Mouse (Mus musculus) skeletal muscle tissue, adult 2 months (tissue): ENCODE measurements around the gene Ldha.

Source experiments
- DNase-seq: peaks from one replicate; pipeline ENCODE4 v3.0.0-alpha.2; 2012; ENCODE audit warnings: low read depth, low spot score

The Ldha gene

GRCm38 (mm10) chr7:46838104-46838671, 3.1 kb upstream of the Ldha start:
- DNase-seq = peak; percentile 90

GRCm38 (mm10) chr7:46838891-46839302, 2.4 kb upstream of the Ldha start:
- DNase-seq = peak; percentile 96

GRCm38 (mm10) chr7:46839446-46839845, 1.8 kb upstream of the Ldha start:
- DNase-seq = peak; percentile 54

- DNase-seq = no peak
These were observed 1.4 kb upstream of the Ldha start for GRCm38 (mm10) chr7:46839861-46840260.

DNA sequence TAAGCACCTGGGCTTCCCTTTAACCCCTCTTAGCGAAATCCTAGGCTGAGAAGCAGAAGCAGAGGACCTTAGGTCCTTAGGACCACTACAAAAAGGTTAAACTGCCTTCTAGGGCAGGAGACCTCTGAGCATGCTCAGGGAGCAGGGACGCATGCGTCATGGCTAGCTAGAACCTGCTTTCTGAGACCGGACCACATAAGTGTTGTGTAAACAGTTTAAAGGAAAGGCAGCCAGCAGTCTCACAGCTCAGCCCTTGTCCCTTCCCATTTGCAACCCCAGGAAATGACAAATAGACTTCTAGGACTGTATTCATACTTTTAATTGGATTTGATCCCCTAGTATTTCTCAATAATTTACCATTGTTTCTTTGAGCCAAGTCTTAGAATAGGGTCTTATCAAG, 949 bp upstream of the Ldha start:
- DNase-seq = no peak

GRCm38 (mm10) chr7:46842278-46842677, 1.0 kb downstream of the Ldha start:
- no peak for DNase-seq

GRCm38 (mm10) chr7:46843576-46843975, 2.3 kb downstream of the Ldha start:
- DNase-seq = no peak

DNA sequence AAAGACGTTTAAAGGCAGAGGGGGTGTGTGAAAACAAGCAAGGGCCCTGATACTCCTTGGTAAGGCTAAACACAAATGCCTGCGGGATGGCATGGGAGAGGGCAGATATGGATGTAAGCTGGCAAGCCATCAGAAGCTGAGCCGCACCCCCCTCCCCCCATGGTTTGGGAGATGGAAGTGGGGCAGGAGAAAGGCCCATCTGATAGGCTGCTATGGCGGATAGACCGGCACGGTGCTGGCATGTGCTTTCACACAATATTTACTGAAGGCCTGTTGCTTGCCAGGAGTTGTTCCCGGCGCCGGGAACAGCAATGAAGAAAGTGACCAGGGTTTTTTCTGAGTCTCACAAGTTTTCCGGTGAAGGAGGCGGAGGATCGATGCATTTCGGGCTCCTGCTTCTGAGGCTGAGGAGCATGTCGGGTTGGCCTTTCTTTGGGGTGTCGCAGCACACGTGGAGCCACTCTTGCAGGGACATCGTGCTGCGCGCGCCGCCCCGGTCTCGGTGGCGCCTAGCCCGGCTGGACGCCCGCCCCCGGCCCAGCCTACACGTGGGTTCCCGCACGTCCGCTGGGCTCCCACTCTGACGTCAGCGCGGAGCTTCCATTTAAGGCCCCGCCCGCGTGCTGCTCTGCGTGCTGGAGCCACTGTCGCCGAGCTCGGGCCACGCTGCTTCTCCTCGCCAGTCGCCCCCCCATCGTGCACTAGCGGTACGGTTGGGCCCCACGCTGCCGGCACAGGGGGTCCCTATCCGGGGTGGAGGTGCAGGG, 4.1 kb downstream of the Ldha start:
- DNase-seq = peak; percentile 97

- peak; percentile 79 for DNase-seq
These were observed 4.8 kb downstream of the Ldha start for GRCm38 (mm10) chr7:46845978-46846485.

GRCm38 (mm10) chr7:46846486-46847244, 5.4 kb downstream of the Ldha start:
- DNase-seq = peak; percentile 93

- peak; percentile 63 for DNase-seq
These were observed 8.0 kb downstream of the Ldha start for GRCm38 (mm10) chr7:46849287-46849686.

DNA sequence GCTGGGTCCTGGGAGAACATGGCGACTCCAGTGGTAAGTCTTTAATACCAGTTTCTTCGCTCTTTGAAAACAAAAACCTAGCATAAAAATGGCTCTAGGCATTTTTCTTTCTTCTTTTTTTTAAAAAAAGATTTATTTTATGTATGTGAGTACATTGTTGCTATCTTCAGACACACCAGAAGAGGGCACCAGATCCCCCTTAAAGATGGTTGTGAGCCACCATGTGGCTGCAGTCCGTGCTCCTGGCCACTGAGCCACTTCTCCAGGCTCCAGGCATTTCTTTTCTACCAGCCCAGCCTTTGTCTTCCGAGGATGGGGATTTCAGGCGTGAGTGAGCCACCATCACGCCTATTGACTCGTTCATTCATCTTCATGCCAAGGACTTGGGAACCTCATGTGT, 9.8 kb downstream of the Ldha start:
- no peak for DNase-seq

DNA sequence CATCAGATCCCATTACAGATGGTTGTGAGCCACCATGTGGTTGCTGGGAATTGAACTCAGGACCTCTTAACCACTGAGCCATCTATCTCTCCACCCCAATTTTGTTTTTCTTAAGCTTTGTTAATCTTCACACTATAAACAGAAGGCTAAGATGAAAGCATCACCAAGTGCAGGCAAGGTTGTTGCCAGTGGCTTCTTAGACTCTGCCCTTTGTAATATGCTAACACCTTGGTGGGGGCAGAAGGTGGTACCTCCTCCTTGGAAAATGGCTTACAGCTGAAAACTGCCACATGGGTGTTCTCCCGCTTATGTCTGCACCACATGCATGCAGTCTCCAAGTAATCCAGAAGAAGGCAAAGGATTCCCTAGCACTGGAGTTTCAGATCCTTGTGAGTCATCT, 11.4 kb downstream of the Ldha start:
- DNase-seq = no peak

GRCm38 (mm10) chr7:46853365-46853764, 12.1 kb downstream of the Ldha start:
- DNase-seq = no peak

DNA sequence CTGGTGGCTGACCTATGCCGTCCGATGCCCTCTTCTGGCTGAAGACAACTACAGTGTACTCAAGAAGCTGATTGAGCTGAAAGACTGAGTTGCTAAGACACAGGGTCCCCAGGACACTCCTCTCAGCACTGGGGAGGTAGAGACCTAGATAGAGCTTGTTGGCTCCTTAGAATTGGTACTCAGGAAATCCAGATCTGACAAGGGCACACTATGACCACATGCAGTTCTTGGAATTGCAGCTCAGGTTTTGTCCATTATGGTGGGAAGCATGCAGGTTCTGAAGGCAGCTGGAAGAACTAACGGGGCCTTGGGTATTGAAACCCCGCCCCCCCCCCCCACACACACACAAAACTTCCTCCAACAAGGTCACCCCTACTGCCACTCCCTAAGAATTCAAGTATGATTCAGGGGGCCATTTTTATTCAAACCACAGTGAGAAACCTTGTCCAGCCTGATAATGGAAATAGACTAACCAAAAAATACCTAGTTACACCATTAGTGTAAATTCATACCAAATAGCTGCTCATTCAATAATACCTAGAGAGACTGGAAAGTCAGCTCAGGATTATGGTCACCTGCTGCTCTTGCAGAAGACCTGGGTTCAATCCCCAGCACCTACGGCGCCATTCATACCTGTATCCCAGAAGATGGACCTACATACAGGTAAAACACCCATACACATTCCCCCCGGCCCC, 14.7 kb downstream of the Ldha start:
- no peak for DNase-seq

GRCm38 (mm10) chr7:46857436-46857835, 16.2 kb downstream of the Ldha start:
- no peak for DNase-seq

DNA sequence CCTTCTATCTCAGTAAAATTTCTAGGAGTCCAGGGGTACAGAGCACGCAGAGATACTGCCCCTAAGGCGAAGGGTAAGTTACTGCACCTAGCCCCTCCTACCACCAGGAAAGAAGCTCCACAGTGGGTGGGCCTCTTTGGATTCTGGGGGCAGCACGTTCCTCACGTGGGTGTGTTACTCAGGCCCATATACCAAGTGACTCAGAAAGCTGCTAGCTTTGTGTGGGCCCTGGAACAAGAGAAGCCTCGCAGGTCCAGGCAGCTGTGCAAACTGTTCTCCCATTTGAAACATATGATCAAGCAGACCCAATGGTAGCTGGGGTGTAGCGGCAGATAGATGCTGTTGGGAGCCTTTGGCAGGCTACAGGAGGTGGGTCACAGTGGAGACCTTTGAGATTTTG, 17.8 kb downstream of the Ldha start:
- no peak for DNase-seq

DNA sequence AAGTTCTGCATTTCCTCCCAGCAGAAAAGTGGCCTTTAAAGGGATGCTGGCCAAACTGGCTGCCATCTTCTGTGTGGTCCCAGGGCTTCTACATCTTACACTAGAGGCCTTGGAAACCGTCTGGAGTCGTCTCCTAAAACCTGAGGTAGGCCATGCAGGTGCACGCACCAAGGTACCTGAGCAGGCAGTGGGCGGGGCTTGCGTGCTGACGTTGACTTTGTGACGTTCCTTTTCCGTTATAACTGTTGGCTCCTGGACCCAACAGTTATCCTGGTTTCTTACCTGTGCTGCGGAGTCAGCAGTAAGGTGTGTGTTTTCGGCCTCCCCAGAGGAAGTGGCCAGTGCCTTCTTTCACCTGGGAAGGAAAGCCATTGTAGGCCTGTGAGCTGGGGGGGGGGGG, 19.7 kb downstream of the Ldha start, which contains the start of gene Ldhc:
TSS of gene Ldhc (plus strand) at position 208 of the 400 bp plus-strand sequence.
- DNase-seq = no peak

GRCm38 (mm10) chr7:46871988-46872387, 30.7 kb downstream of the Ldha start:
- DNase-seq = no peak

GRCm38 (mm10) chr7:46876841-46877240, 35.6 kb downstream of the Ldha start:
- DNase-seq = no peak

DNA sequence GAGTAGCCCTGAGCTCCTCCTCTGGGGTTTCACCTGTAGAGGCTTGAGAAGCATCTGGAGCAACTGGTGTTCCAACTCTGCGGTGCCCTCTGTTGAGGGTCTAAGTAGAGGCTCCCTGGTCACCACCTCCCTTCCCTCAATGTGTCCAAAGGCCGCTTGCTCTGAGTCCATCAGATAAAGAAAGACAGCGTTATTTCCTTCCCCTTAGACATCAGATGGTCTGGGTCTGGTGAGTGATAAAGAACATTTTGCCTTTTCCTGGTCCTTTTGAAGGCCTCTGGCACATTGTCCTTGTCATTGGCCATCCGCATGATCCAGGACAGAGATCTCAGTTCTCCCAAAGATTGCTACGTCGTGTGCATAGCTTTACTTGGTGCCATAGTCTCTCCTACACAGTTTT, 36.0 kb downstream of the Ldha start:
- no peak for DNase-seq

DNA sequence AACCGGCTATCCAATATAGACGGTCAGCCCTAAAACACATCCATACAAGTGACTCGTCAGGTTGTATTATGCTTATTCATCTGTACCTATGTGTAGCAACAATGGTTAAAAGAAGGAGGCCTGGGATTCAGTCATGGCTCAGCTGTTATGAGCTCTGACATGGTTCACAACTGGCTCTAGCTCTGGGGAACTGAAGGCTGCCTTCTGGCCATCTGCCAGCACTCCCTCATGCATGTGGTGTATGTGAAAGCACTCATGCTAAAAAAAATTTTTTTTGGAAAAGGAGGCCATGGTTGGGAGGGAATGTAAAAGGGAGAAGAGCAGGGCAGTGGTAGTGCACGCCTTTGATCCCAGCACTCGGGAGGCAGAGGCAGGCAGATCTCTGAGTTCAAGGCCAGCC, 38.6 kb downstream of the Ldha start:
- no peak for DNase-seq
